Mouse (Mus musculus) heart, embryonic 15.5 days (tissue): ENCODE data around the gene Itpr1. TPM values are rescaled to one million over a fixed set of nuclear protein-coding genes. Genes with fewer than 3 reads are reported as not detected.
A peak's percentile ranks its signal among the peaks of the same experiment; 100 is the strongest.

ENCODE experiments used
- ATAC-seq: fragments of 200-750 bp; cut with Nextera tagmentation; replicated peaks from 2 replicates; pipeline ENCODE4 v1.8.0; 2017; ENCODE audit warnings: low read depth, moderate TSS enrichment; ENCODE audit not compliant: insufficient number of reproducible peaks, insufficient read depth, low FRiP score
- H3K27ac ChIP-seq: fragments of 300-500 bp; sonication (generic); 2 replicates; pipeline ENCODE4 v1.5.1; 2015; ENCODE audit warnings: mild to moderate bottlenecking, inconsistent platforms
- H3K27me3 ChIP-seq: fragments of 300-500 bp; sonication (generic); 2 replicates; pipeline ENCODE4 v1.6.1; 2015; ENCODE audit warnings: inconsistent platforms
- H3K36me3 ChIP-seq: fragments of 300-500 bp; sonication (generic); 2 replicates; pipeline ENCODE4 v1.6.1; 2015; ENCODE audit warnings: mild to moderate bottlenecking, inconsistent platforms
- H3K4me1 ChIP-seq: fragments of 300-500 bp; sonication (generic); replicated peaks from 2 replicates; pipeline ENCODE4 v1.6.1; 2015; ENCODE audit warnings: inconsistent platforms
- H3K4me2 ChIP-seq: fragments of 300-500 bp; sonication (generic); 2 replicates; pipeline ENCODE4 v1.6.1; 2015; ENCODE audit warnings: inconsistent platforms, mild to moderate bottlenecking, moderate library complexity
- H3K4me3 ChIP-seq: fragments of 300-500 bp; sonication (generic); 2 replicates; pipeline ENCODE4 v1.5.1; 2015; ENCODE audit warnings: mild to moderate bottlenecking, inconsistent platforms
- H3K9ac ChIP-seq: fragments of 300-500 bp; sonication (generic); 2 replicates; pipeline ENCODE4 v1.6.1; 2015; ENCODE audit warnings: mild to moderate bottlenecking, inconsistent platforms
- H3K9me3 ChIP-seq: fragments of 300-500 bp; sonication (generic); replicated peaks from 2 replicates; pipeline ENCODE4 v1.6.1; 2016; ENCODE audit warnings: inconsistent platforms
- WGBS: fragments of 180-500 bp; shearing (Covaris S2); methylation state at CpG from one replicate; pipeline ENCODE4 v1.1.7; 2015; ENCODE audit warnings: mixed read lengths; 5-methylcytosine and 5-hydroxymethylcytosine counted together
- polyA plus RNA-seq: library from polyadenylated mRNA; unstranded; fragments of >200 nt; fragmentation: Nextera tagmentation; extraction: Ambion mirVana; gene quantifications from 2 replicates; pipeline ENCODE4 v1.2.1, GENCODE M21; 2015

The Itpr1 gene
- polyA plus RNA-seq, 1 experiment from 2014 or later, result 11.4 TPM

- no peak overlapping the region for H3K4me3 ChIP-seq
- no peak for ATAC-seq
- H3K36me3 ChIP-seq, result peaks cover 33% of the 10 kb centered on the region
- H3K27me3 ChIP-seq, result no peaks in the 10 kb centered on the region
- H3K9me3 ChIP-seq, result no peaks in the 10 kb centered on the region
- H3K4me2 ChIP-seq, result no peak overlapping the region
- peaks cover under 1% of the 10 kb centered on the region; the same call in 1 of the 2 replicates for H3K4me1 ChIP-seq
- WGBS, result 90% methylated on average over 5 of the region's 5 CpGs
- H3K27ac ChIP-seq, result no peak overlapping the region
- H3K9ac ChIP-seq, result no peak overlapping the region
Observed at GRCm38 (mm10) chr6:108482464-108482863, 269.6 kb downstream of the Itpr1 start.

- 89% methylated on average over 7 of the region's 7 CpGs for WGBS
- peaks cover 46% of the 10 kb centered on the region for H3K36me3 ChIP-seq
- no peak for ATAC-seq
- no peaks in the 10 kb centered on the region for H3K4me1 ChIP-seq
- no peaks in the 10 kb centered on the region for H3K27me3 ChIP-seq
- H3K4me2 ChIP-seq, result no peak overlapping the region
- H3K9me3 ChIP-seq, result no peaks in the 10 kb centered on the region
- H3K27ac ChIP-seq, result no peak overlapping the region
- H3K9ac ChIP-seq, result no peak overlapping the region
- H3K4me3 ChIP-seq, result no peak overlapping the region
Observed at GRCm38 (mm10) chr6:108486212-108486992, 273.5 kb downstream of the Itpr1 start.

DNA sequence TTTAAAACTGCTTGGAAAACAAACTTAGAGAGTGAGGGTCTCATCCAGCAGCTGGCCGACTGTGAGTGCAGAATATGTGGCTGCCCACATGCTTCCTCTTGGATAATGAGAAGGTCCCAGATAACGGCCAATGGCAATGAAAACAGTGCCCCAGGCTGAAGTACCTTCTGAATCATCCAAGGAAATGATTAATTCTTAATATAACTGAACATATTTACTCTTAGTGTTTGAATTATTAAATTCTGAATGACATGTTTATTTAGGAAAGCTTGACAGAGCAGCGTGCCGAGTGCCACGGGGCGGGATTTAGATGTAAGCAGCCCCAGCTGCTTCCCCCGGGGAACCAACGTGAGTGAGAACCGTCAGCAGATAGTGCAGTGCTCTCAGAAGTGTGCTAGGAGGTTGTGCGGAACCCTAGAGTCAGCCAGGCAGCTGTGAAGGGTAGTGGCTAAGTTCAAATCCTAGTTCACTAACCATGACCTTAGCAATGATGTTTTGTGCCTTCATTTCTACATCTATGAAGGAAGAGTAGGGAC, 274.5 kb downstream of the Itpr1 start:
- H3K4me1 ChIP-seq, result peaks cover 4% of the 10 kb centered on the region; the same call in 1 of the 2 replicates
- WGBS, result 63% methylated on average over 10 of the region's 10 CpGs
- H3K9me3 ChIP-seq, result no peaks in the 10 kb centered on the region
- no peak overlapping the region for H3K4me2 ChIP-seq
- no peak overlapping the region for H3K9ac ChIP-seq
- no peak overlapping the region for H3K27ac ChIP-seq
- no peak for ATAC-seq
- no peak overlapping the region for H3K4me3 ChIP-seq
- peaks cover 43% of the 10 kb centered on the region for H3K36me3 ChIP-seq
- H3K27me3 ChIP-seq, result no peaks in the 10 kb centered on the region

DNA sequence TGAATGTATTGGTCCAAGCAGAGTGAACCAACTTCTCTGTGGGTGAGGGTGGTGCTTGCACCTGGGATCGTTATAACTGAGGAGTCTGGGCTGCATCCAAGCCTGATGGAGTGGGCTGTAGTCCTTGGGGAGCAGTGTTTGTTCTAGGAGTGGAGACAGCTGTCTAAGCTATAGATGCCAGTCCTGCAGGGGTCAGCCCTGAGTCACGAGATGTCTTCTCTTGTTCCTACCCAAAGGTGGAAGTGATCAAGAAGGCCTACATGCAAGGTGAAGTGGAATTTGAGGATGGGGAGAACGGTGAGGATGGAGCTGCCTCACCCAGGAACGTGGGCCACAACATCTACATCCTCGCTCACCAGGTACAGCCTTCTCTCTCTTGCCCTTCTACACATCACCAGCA, 275.4 kb downstream of the Itpr1 start:
- H3K4me3 ChIP-seq, result no peak overlapping the region
- H3K4me2 ChIP-seq, result no peak overlapping the region
- no peak overlapping the region for H3K27ac ChIP-seq
- H3K9ac ChIP-seq, result no peak overlapping the region
- no peak for ATAC-seq
- H3K27me3 ChIP-seq, result no peaks in the 10 kb centered on the region
- WGBS, result 85% methylated on average over 5 of the region's 5 CpGs
- H3K36me3 ChIP-seq, result peaks cover 35% of the 10 kb centered on the region
- H3K4me1 ChIP-seq, result peaks cover 6% of the 10 kb centered on the region; the same call in 1 of the 2 replicates
- no peaks in the 10 kb centered on the region for H3K9me3 ChIP-seq

- 35% methylated on average over 1 of the region's 1 CpGs for WGBS
- H3K9me3 ChIP-seq, result no peaks in the 10 kb centered on the region
- ATAC-seq, result no peak
- peaks cover 33% of the 10 kb centered on the region for H3K36me3 ChIP-seq
- H3K27ac ChIP-seq, result peak overlapping the region; percentile 3; the same call in 1 of the 2 replicates
- H3K27me3 ChIP-seq, result no peaks in the 10 kb centered on the region
- peaks cover 15% of the 10 kb centered on the region for H3K4me1 ChIP-seq
- H3K4me3 ChIP-seq, result no peak overlapping the region
- H3K9ac ChIP-seq, result no peak overlapping the region
- H3K4me2 ChIP-seq, result no peak overlapping the region
Observed at GRCm38 (mm10) chr6:108491969-108492368, 279.1 kb downstream of the Itpr1 start.

- Histone ChIP-seq H3K9ac (no peak overlapping the region), H3K36me3 (peaks cover 30% of the 10 kb centered on the region), H3K4me1 (peaks cover 15% of the 10 kb centered on the region), H3K27me3 (no peaks in the 10 kb centered on the region), H3K4me3 (no peak overlapping the region), H3K27ac (peak overlapping the region; percentile 20; the same call in 1 of the 2 replicates), H3K4me2 (no peak overlapping the region), H3K9me3 (no peaks in the 10 kb centered on the region)
- no peak for ATAC-seq
- 93% methylated on average over 16 of the region's 16 CpGs for WGBS
Observed at GRCm38 (mm10) chr6:108493753-108494152, 280.9 kb downstream of the Itpr1 start.

GRCm38 (mm10) chr6:108494185-108494804, 281.4 kb downstream of the Itpr1 start:
- no peaks in the 10 kb centered on the region for H3K9me3 ChIP-seq
- H3K27ac ChIP-seq, result peak overlapping the region; percentile 20; the same call in 1 of the 2 replicates
- no peak for ATAC-seq
- no peak overlapping the region for H3K4me3 ChIP-seq
- H3K36me3 ChIP-seq, result peaks cover 35% of the 10 kb centered on the region
- H3K4me2 ChIP-seq, result no peak overlapping the region
- H3K27me3 ChIP-seq, result no peaks in the 10 kb centered on the region
- no peak overlapping the region for H3K9ac ChIP-seq
- 67% methylated on average over 10 of the region's 10 CpGs for WGBS
- peaks cover 15% of the 10 kb centered on the region for H3K4me1 ChIP-seq

DNA sequence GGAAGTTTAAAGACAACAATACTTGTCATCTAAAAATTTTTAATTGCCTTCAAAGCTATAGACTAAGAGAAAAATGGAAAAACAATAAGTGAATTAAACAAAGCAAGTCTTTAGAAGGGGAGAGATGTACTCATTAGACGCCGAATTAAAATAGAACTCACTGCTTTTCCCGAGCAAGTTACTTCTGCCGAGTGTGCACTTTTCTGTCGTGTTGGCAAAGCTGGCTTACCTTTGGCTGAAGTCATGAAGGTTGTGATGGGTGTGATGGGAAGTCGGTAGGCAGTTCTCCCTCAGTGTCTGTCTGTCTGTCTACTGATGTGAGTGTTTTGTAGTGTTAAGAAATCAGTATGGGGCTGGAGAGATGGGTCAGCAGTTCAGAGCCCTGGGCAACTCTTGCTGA, 282.1 kb downstream of the Itpr1 start:
- Histone ChIP-seq H3K4me2 (no peak overlapping the region), H3K27me3 (no peaks in the 10 kb centered on the region), H3K4me1 (peaks cover 15% of the 10 kb centered on the region), H3K4me3 (no peak overlapping the region), H3K36me3 (peaks cover 31% of the 10 kb centered on the region), H3K9me3 (no peaks in the 10 kb centered on the region), H3K27ac (no peak overlapping the region), H3K9ac (no peak overlapping the region)
- WGBS, result 82% methylated on average over 6 of the region's 6 CpGs
- ATAC-seq, result no peak

DNA sequence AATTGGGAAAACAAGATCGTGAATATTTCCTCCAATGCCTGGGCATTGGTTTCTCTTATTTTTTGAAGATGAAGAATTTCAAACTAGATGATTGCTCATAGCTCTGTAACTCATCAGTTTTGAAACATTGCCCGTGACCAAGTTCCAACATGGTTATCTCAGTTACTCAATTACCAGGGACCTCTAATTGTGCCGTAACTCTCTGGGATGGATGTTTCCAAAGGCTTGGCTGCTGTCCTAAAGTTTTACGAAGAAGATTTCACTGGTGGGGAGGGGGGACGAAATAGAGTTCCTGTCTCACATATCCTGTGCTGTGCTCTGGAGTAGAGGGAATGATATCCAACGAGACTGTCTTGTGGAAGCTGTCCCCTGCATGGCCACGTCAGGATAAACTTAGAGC, 285.2 kb downstream of the Itpr1 start:
- Histone ChIP-seq H3K27ac (no peak overlapping the region), H3K4me1 (peaks cover 9% of the 10 kb centered on the region), H3K9ac (no peak overlapping the region), H3K9me3 (no peaks in the 10 kb centered on the region), H3K36me3 (peaks cover 29% of the 10 kb centered on the region), H3K4me2 (no peak overlapping the region), H3K4me3 (no peak overlapping the region), H3K27me3 (no peaks in the 10 kb centered on the region)
- 79% methylated on average over 7 of the region's 7 CpGs for WGBS
- no peak for ATAC-seq

GRCm38 (mm10) chr6:108503651-108504050, 290.8 kb downstream of the Itpr1 start:
- Histone ChIP-seq H3K4me2 (no peak overlapping the region), H3K4me1 (no peaks in the 10 kb centered on the region), H3K9me3 (no peaks in the 10 kb centered on the region), H3K9ac (no peak overlapping the region), H3K4me3 (no peak overlapping the region), H3K27ac (no peak overlapping the region), H3K36me3 (peaks cover 18% of the 10 kb centered on the region), H3K27me3 (no peaks in the 10 kb centered on the region)
- no peak for ATAC-seq
- WGBS, result 79% methylated on average over 5 of the region's 5 CpGs

GRCm38 (mm10) chr6:108504717-108505116, 291.8 kb downstream of the Itpr1 start:
- no peaks in the 10 kb centered on the region for H3K27me3 ChIP-seq
- no peak for ATAC-seq
- H3K4me2 ChIP-seq, result no peak overlapping the region
- no peak overlapping the region for H3K9ac ChIP-seq
- no peak overlapping the region for H3K4me3 ChIP-seq
- WGBS, result 81% methylated on average over 7 of the region's 7 CpGs
- H3K27ac ChIP-seq, result no peak overlapping the region
- peaks cover 9% of the 10 kb centered on the region for H3K4me1 ChIP-seq
- peaks cover 12% of the 10 kb centered on the region for H3K36me3 ChIP-seq
- no peaks in the 10 kb centered on the region for H3K9me3 ChIP-seq
